Mouse (Mus musculus) retina, adult 2 months (tissue): ENCODE measurements around the gene Sphkap.
A peak's percentile ranks its signal among the peaks of the same experiment; 100 is the strongest.

Experiments
- DNase-seq: peaks from one replicate; pipeline ENCODE4 v3.0.0-alpha.2; 2012; ENCODE audit warnings: low read depth, low spot score

Gene Sphkap

DNA sequence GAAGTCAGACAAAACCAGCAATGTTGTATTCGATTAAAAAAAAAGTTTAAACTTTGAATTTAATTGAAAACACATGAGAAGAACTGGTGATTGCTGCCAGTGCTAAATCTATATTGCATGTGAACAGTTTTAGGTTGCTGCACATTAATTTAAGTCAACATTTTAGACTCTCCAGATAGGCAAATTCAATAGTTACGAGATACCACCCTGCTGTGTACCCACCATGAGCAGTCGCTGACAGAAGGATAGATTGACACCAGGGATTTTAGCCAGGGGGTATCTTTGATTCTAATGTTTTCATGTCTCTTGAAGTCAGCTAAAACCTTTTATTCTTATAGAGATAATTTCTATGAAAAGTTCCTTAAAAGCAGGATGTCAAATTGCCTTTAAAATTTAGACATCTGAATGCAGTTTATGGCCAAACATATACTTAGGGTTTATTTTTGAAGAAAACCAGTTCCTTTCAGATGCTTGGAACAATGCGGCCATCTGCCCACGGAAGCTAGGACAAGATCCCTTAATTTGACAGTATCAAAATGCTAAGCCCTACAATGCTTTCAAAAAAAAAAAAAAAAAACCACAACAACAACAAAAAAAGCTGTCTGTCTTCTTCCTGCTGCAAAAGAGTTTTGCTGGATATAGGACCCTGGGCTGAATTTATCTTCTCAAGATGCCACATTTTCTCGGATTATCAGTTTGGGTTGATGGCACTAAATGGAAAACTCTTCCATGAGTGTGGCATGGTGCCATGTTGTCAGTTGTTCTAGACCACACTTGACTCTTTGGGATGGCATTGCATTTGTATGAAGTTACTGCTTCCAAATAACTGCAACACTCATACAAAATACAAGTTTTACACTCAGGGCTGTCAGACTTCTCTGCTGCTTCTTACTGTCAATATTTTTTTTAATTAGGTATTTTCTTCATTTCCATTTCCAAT, 110.6 kb downstream of the Sphkap start:
- DNase-seq: no peak

DNA sequence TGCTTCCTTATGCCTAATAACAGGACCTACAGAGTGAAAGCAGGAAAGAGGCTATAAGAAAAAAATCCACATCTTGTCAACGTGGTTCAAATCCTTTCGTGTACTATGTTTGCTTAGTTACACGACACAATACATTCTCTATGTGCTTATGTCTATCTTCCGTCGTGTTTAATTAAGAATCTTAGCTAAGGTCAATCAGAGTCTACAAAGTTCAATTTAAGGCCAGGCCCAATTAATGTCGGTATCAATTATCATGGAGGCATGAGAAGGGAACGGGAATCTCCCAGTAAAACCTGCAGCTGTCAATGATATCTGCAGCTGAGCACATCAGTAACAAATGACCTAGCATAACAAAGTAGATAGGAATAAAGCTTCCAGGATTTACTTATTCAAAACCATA, 122.1 kb downstream of the Sphkap start:
- DNase-seq: no peak

DNA sequence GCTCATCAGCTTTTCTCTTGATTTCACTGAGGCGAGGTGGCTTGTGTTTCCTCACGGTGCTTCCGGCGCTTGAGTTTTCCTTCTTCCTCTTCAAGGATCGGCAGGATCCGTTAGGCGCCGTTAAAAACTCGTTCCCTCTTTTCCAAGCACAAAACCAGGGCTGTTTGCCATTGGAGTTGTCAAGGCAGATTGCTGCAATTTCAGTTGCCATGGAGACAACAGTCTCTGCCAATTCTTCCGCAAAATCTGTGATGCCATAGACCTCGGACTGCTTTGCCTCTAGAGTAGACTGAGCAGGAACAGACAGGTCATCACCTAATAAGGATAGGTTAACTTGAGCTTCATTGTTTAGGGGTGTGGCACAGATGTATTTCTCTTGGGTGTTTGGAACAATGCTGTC, 131.0 kb downstream of the Sphkap start:
- no peak for DNase-seq

DNA sequence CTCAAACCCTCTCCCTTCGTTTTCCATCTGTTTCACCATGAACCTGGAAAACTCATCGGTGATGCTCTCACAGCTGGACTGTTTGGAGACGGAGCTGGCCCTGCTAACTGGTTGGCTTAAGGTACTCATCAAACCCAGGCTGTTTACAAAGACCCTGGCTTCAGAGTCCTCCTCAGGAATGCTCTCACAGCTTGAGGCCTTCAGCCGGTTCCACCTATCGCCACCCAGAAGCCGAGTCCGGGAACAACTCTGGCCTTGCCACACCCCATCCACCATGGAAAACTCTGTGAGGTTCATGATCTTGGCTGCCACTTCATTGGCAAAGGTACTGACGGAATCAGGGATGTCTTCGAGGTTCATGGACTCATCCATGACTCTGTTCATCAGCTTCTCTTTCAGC, 131.4 kb downstream of the Sphkap start:
- DNase-seq: no peak

DNA sequence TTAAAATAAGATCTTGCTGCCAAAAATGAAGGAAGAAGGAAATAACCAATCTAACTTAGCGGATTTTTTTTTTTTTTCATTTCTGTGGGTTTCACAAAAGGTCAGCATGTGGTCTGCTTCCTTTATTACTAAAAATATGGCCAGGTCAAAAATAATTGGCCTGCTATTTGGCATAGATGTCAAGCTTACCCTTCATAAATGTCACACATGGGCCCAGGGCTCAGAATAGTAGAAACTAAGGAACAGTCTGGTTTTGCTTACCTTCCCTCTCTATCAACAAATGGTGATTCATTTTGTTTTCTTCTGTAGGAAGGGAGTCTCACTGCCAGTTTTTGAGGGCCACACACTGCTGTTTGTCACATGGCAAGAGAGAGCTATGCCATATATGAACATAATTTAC, 156.3 kb downstream of the Sphkap start:
- DNase-seq: no peak

DNA sequence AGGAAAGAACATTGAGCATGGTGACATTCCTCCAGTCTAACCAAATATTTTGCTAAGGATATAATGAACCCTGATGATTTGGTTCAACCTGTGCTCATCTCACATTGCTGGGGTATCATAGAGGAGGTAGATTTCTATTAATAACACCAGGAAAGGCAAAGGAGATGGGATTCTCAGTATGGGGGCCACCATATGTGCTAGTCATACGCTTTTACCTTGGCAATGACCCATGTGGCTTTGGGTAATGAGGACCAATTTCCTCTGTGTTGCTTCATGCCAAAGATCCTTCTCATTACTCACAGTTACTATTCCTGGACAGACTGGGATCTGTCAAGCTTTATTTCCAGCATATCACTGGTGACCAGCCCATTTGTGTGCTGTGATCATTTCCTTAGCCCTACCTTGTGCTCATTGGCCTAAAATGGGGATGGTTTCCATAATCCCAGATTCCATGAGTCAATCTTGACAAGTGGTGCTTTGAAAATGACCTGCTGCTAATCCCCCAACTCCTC, 159.7 kb downstream of the Sphkap start:
- no peak for DNase-seq

DNA sequence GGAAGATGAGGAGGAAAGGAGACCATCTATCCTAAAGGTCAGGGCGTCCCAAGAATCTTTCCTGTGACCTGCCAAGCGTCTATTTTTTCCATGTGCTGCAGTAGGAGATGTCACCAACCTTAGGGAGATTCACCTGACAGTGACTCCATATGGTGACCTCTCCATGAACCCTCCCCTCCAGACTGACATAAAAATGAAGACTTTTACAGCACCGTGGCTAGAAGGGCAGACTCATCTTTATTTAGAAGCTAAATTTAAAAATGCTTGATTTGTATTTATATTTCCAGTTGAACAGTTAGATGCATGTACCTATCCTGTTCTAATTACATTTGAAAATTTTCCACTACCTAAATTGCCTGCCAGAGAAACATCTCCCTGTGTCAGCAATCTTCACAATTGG, 180.1 kb downstream of the Sphkap start:
- no peak for DNase-seq

DNA sequence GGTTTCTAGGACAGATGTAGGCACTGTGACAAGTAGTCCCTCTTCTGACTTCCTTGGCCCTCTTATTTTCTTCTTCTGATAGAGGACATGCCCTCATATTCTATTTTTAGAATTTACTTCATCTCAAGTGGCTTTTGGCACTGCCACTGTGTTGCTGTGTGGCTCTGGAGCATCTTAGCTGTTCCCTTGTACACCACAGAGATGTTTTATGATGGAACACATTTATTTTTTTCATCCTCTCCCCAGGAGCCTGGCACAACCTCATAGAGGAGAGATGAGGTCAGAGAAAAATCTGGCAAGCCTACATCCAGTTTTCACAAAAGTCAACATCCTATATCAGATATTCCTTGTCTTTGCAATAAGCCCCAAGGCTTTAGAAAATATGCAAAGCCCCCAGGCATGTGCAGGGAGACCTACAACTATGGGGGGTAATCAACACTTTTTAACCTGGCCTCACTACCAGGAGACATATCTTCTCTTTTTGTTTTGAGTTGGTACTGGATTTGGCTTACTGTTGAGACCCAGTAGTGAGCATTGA, 183.5 kb downstream of the Sphkap start:
- DNase-seq: no peak

DNA sequence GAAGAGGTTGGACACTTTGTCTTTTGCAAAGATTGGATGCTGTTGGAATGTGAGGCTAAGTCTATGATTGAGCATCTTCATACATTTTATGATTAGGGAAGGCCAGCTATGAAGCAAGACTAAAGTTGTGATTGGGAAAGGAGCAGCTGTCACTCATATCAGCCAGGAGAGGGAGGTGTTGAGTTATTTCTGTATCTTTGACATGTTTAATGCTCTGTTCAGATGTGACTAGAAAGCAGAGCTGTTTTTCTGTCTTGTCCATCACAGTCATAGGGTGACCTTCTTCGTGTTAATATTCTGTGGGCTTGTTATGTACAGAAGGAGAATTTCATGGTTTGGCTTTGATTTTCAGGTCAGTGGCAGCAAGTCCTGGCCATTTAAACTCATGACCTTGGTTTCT, 184.9 kb downstream of the Sphkap start:
- no peak for DNase-seq

DNA sequence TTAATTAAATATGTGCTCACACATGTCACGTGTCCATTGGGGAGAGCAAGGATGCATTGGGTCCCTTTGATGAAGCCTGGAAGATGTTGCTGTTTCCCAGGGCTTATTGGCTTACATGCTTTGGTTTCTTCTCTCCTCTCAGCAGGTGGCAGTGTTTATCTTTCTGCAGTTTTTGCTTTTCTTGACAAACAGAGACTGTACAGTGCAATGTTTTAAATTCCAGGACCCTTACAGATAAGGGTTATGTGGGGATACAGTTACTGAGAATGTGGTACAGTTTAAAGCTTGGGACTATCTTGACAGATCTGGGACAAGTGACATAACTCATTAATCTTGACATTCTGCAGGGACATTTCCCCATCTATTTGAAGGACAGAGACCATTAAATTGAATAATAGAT, 189.7 kb downstream of the Sphkap start:
- peak; percentile 13 for DNase-seq

DNA sequence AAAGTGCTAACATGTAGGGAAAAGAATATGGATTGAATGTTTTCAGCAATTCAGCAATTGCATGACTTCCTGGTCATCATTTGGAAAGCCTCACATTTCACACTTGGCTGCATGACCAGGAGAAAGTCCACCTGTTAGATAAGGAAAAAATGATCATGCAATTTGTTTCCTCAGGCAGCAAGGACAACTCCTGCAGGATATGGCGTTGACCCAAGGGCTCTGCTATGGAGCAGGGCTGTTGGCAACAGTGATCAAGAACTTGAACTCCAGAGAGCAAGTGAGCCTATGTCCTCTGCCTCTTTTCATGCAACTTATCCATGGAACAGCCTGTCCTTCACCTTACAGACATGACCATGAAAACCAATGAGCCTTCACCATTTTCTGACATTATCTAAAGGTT, 198.0 kb downstream of the Sphkap start:
- no peak for DNase-seq
